Mouse (Mus musculus): ENCODE measurements at regions not wholly inside any gene's neighbourhood (a gene's known extent, or its start where the extent isn't known, plus 50 kb on each side); places are given as distances from the start of the nearest gene placed in this dataset.

GRCm38 (mm10) chr6:67145969-67146368 is 92.0 kb upstream of the Serbp1 start:
- TF ChIP-seq POLR2A (IDR thresholded peaks at IDR 0.05; ENCODE audit: insufficient read depth, low read length) = no peak
- TF ChIP-seq CTCF (IDR thresholded peaks at IDR 0.05; ENCODE audit: low read depth, low read length) = no peak
- TF ChIP-seq EP300 (IDR thresholded peaks at IDR 0.05; ENCODE audit: insufficient read depth, low read depth, low read length) = peak; percentile 100

Measured in ES-Bruce4 (cell line).